In genomic region chr14:54735221-54735620, GRCm38 (mm10) we compare ENCODE assay signal across 32 mouse cellular contexts. TPM values are rescaled to one million over a fixed set of nuclear protein-coding genes. Genes with fewer than 3 reads are reported as not detected.
DNase-seq lines count a peak whose midpoint lies in the region; ATAC-seq and TF ChIP-seq lines count a peak whose summit lies in the region.
"Had no signal": no experiment of that assay in that cellular context is flagged by ENCODE, and none has a peak within 500 bp of the region (broad histone marks: within the 10 kb centered on the region; RNA-seq: fewer than 3 reads in every experiment).

No protein-coding gene starts in this region.

- H3K9me3 ChIP-seq in MEL (replicated peaks; ENCODE audit: insufficient read depth, low read length) = no peaks in the 10 kb centered on the region
- no peaks in the 10 kb centered on the region for H3K9me3 ChIP-seq in intestine, postnatal 0 days (ENCODE audit: control insufficient read depth)
- H3K9me3 ChIP-seq in hindbrain, embryonic 10.5 days = no peaks in the 10 kb centered on the region
- no peaks in the 10 kb centered on the region for H3K9me3 ChIP-seq in midbrain, embryonic 15.5 days
- H3K9me3 ChIP-seq: embryonic facial prominence, embryonic 10.5 days; embryonic facial prominence, embryonic 13.5 days; forebrain, embryonic 12.5 days; forebrain, embryonic 15.5 days had no signal

- no peak for DNase-seq in gastrocnemius, adult 2 months
- no peak for DNase-seq in gastrocnemius, adult 18-20 months (ENCODE audit: low spot score)
- peak; percentile 76 for DNase-seq in MEL (ENCODE audit: low read depth, low spot score)
- DNase-seq in hindbrain, embryonic 10.5 days (ENCODE audit: low spot score) = no peak
- DNase-seq: adrenal gland, adult 2 months; adrenal gland, postnatal 14 days; cerebellum, adult 11-12 months; cerebellum, adult 8-10 months; cerebellum, postnatal 10 days; cerebellum, postnatal 36 days; embryo, embryonic 11 days; gastrocnemius, postnatal 14 days; heart, adult 11 months; heart, postnatal 36 days had no signal

- no peak for TF ChIP-seq POLR2A in MEL (IDR thresholded peaks at IDR 0.05; ENCODE audit: control insufficient read depth in 1 of 2, insufficient read depth in 1 of 2, low read depth in 1 of 2, low read length in 2 of 2, poor library complexity in 1 of 2)

- no peak overlapping the region for H3K4me2 ChIP-seq in intestine, postnatal 0 days (replicated peaks; ENCODE audit: low read depth)
- no peak overlapping the region for H3K4me2 ChIP-seq in midbrain, embryonic 15.5 days
- H3K4me2 ChIP-seq: embryonic facial prominence, embryonic 13.5 days; forebrain, embryonic 12.5 days; forebrain, embryonic 15.5 days; heart, embryonic 11.5 days; hindbrain, embryonic 14.5 days had no signal

- TF ChIP-seq RAD21 in MEL (IDR thresholded peaks at IDR 0.05; ENCODE audit: low read depth, low read length) = no peak

- no peak overlapping the region for H3K4me3 ChIP-seq in gastrocnemius, adult 2 months
- no peak overlapping the region for H3K4me3 ChIP-seq in MEL (ENCODE audit: control insufficient read depth in 1 of 2, insufficient read depth in 1 of 2, low read depth in 2 of 2, low read length in 2 of 2)
- no peak overlapping the region for H3K4me3 ChIP-seq in intestine, postnatal 0 days (ENCODE audit: low read depth, low read length)
- no peak overlapping the region for H3K4me3 ChIP-seq in hindbrain, embryonic 10.5 days
- H3K4me3 ChIP-seq in midbrain, embryonic 15.5 days = no peak overlapping the region
- H3K4me3 ChIP-seq: embryonic facial prominence, embryonic 10.5 days; embryonic facial prominence, embryonic 13.5 days; erythroblast, embryonic 14.5 days; forebrain, embryonic 12.5 days; forebrain, embryonic 15.5 days had no signal

- TF ChIP-seq EP300 in MEL (IDR thresholded peaks at IDR 0.05; ENCODE audit: low read depth in 1 of 2, low read length in 2 of 2) = peak; percentile 84 to 87

- H3K27me3 ChIP-seq in MEL (ENCODE audit: control insufficient read depth in 1 of 2, insufficient read depth in 2 of 2, low read length in 2 of 2) = no peaks in the 10 kb centered on the region; a peak in 1 of 4 replicates
- H3K27me3 ChIP-seq in intestine, postnatal 0 days (replicated peaks; ENCODE audit: control insufficient read depth, insufficient read depth, low read length) = no peaks in the 10 kb centered on the region
- no peaks in the 10 kb centered on the region for H3K27me3 ChIP-seq in hindbrain, embryonic 10.5 days (ENCODE audit: insufficient read depth, poor library complexity, severe bottlenecking)
- no peaks in the 10 kb centered on the region for H3K27me3 ChIP-seq in midbrain, embryonic 15.5 days (replicated peaks)
- H3K27me3 ChIP-seq: embryonic facial prominence, embryonic 13.5 days; forebrain, embryonic 15.5 days had no signal

- H3K9ac ChIP-seq in MEL (ENCODE audit: control insufficient read depth, low read depth, low read length, poor library complexity, severe bottlenecking) = no peak overlapping the region
- no peak overlapping the region for H3K9ac ChIP-seq in intestine, postnatal 0 days (ENCODE audit: low read depth, low read length)
- no peak overlapping the region for H3K9ac ChIP-seq in midbrain, embryonic 15.5 days
- H3K9ac ChIP-seq: embryonic facial prominence, embryonic 13.5 days; forebrain, embryonic 12.5 days; forebrain, embryonic 15.5 days; hindbrain, embryonic 14.5 days had no signal

- WGBS in intestine, postnatal 0 days = 42% methylated on average over 4 of the region's 4 CpGs
- 84% methylated on average over 4 of the region's 4 CpGs for WGBS in hindbrain, embryonic 10.5 days
- WGBS in midbrain, embryonic 15.5 days = 91% methylated on average over 4 of the region's 4 CpGs

- no peak for TF ChIP-seq CTCF in gastrocnemius, adult 2 months (IDR thresholded peaks at IDR 0.05)
- no peak for TF ChIP-seq CTCF in MEL (IDR thresholded peaks at IDR 0.05 in 2 of 3, conservative IDR thresholded peaks at IDR 0.05 in 1 of 3; ENCODE audit: control insufficient read depth in 1 of 3, insufficient read depth in 1 of 3, low read depth in 2 of 3, low read length in 3 of 3, poor library complexity in 1 of 3, severe bottlenecking in 1 of 3)
- TF ChIP-seq CTCF in intestine, postnatal 0 days (IDR thresholded peaks at IDR 0.05; ENCODE audit: low read depth) = no peak

- H3K79me2 ChIP-seq in MEL (ENCODE audit: control insufficient read depth, insufficient read depth, low read length, poor library complexity) = no peaks in the 10 kb centered on the region

- peaks cover 0 to 16% of the 10 kb centered on the region in 2 experiments; a peak in 3 of 4 replicates for H3K4me1 ChIP-seq in MEL (ENCODE audit: control insufficient read depth in 1 of 2, insufficient read depth in 2 of 2, low read length in 2 of 2)
- H3K4me1 ChIP-seq in intestine, postnatal 0 days (replicated peaks; ENCODE audit: control insufficient read depth, insufficient read depth, low read length) = no peaks in the 10 kb centered on the region; the same call in 1 of the 2 replicates
- peaks cover 17% of the 10 kb centered on the region for H3K4me1 ChIP-seq in hindbrain, embryonic 10.5 days (replicated peaks)
- peaks cover 11% of the 10 kb centered on the region for H3K4me1 ChIP-seq in midbrain, embryonic 15.5 days

- intact Hi-C loops in gastrocnemius, adult 2 months (cut with DNase I) = no loop called here

- 0 out of 2 replicates have a peak overlapping the region, but pooled peaks have one; percentile 8 for H3K27ac ChIP-seq in gastrocnemius, adult 2 months
- no peak overlapping the region for H3K27ac ChIP-seq in MEL (ENCODE audit: control insufficient read depth, low read depth, low read length)
- peak overlapping the region; percentile 1; the same call in 1 of the 2 replicates for H3K27ac ChIP-seq in intestine, postnatal 0 days (ENCODE audit: low read depth, low read length)
- no peak overlapping the region for H3K27ac ChIP-seq in hindbrain, embryonic 10.5 days
- no peak overlapping the region for H3K27ac ChIP-seq in midbrain, embryonic 15.5 days
- H3K27ac ChIP-seq: embryonic facial prominence, embryonic 10.5 days; embryonic facial prominence, embryonic 13.5 days; forebrain, embryonic 12.5 days; forebrain, embryonic 15.5 days; hindbrain, embryonic 14.5 days; hindbrain, postnatal 0 days had no signal

- ATAC-seq in intestine, postnatal 0 days = peak; percentile 40; the same call in 1 of the 2 replicates
- ATAC-seq in midbrain, embryonic 15.5 days (replicated peaks) = no peak
- ATAC-seq: forebrain, embryonic 15.5 days; hindbrain, postnatal 0 days; inflammation-experienced regulatory T-cells, adult 6 months had no signal

- no peaks in the 10 kb centered on the region for H3K36me3 ChIP-seq in MEL (ENCODE audit: control insufficient read depth in 1 of 2, insufficient read depth in 2 of 2, low read length in 2 of 2)
- H3K36me3 ChIP-seq in intestine, postnatal 0 days (ENCODE audit: control insufficient read depth, insufficient read depth) = peaks cover 32% of the 10 kb centered on the region
- H3K36me3 ChIP-seq in hindbrain, embryonic 10.5 days = no peaks in the 10 kb centered on the region
- no peaks in the 10 kb centered on the region for H3K36me3 ChIP-seq in midbrain, embryonic 15.5 days (replicated peaks)
- H3K36me3 ChIP-seq: embryonic facial prominence, embryonic 10.5 days; embryonic facial prominence, embryonic 13.5 days; forebrain, embryonic 12.5 days; forebrain, embryonic 15.5 days had no signal

RNA-seq across cellular contexts. Expression of gene Cebpe, which starts 23.2 kb away (rescaled TPM):
- total RNA-seq in gastrocnemius, adult 2 months (2021) = not detected
- not detected for total RNA-seq in gastrocnemius, adult 18-20 months (2021)
- total RNA-seq in MEL (2012; rRNA removed) = not detected in 2 replicates
- under 1 TPM in 1 of 2 experiments, not detected in 1; 0.32 TPM for polyA plus RNA-seq in MEL (2012; ENCODE audit: insufficient read depth in 1 of 2, insufficient read length in 2 of 2, low read depth in 1 of 2, low replicate concordance in 2 of 2, missing spikeins in 1 of 2)
- not detected in 2 replicates for polyA plus RNA-seq in intestine, postnatal 0 days (2015; fragmentation: Nextera tagmentation; extraction: Ambion mirVana)
- not detected in 2 replicates for polyA plus RNA-seq in hindbrain, embryonic 10.5 days (2016; fragmentation: Nextera tagmentation; extraction: Ambion mirVana)
- polyA plus RNA-seq in midbrain, embryonic 15.5 days (2015; fragmentation: Nextera tagmentation; extraction: Ambion mirVana) = 0.13 TPM in 1 of 2 replicates, not detected in the other
- total RNA-seq: adrenal gland, adult 2 months; adrenal gland, postnatal 14 days; ES-E14; gastrocnemius, postnatal 14 days; gastrocnemius, postnatal 4 days; heart, adult 8-10 months; heart, postnatal 36 days; hindbrain, postnatal 0 days had no signal
- polyA plus RNA-seq: cortical plate, adult 2 months; embryonic facial prominence, embryonic 10.5 days; embryonic facial prominence, embryonic 13.5 days; forebrain, embryonic 12.5 days; forebrain, embryonic 15.5 days; heart, embryonic 11.5 days; heart, embryonic 14.5 days; heart, postnatal 0 days; hindbrain, embryonic 11.5 days; hindbrain, embryonic 14.5 days; hindbrain, postnatal 0 days; inflammation-experienced regulatory T-cells, adult 6 months had no signal

RNA-seq across cellular contexts. Expression of gene Gm29776, which starts 36.6 kb away (rescaled TPM):
- not detected for total RNA-seq in gastrocnemius, adult 2 months (2021)
- not detected for total RNA-seq in gastrocnemius, adult 18-20 months (2021)
- total RNA-seq in MEL (2012; rRNA removed) = not detected in 2 replicates
- polyA plus RNA-seq in MEL (2012; ENCODE audit: insufficient read depth in 1 of 2, insufficient read length in 2 of 2, low read depth in 1 of 2, low replicate concordance in 2 of 2, missing spikeins in 1 of 2) = not detected
- polyA plus RNA-seq in intestine, postnatal 0 days (2015; fragmentation: Nextera tagmentation; extraction: Ambion mirVana) = 0.09 TPM in 1 of 2 replicates, not detected in the other
- 0.14 TPM in 2 replicates for polyA plus RNA-seq in hindbrain, embryonic 10.5 days (2016; fragmentation: Nextera tagmentation; extraction: Ambion mirVana)
- 0.32 and 0.37 TPM in 2 replicates for polyA plus RNA-seq in midbrain, embryonic 15.5 days (2015; fragmentation: Nextera tagmentation; extraction: Ambion mirVana)
- total RNA-seq: adrenal gland, adult 2 months; adrenal gland, postnatal 14 days; gastrocnemius, postnatal 14 days; heart, adult 8-10 months; heart, postnatal 36 days had no signal
- polyA plus RNA-seq: erythroblast, embryonic 14.5 days; forebrain, embryonic 12.5 days had no signal

RNA-seq across cellular contexts. Expression of gene Slc7a8, which starts 46.5 kb away (rescaled TPM):
- 10 to 100 TPM; 21.4 to 23.6 TPM for total RNA-seq in gastrocnemius, adult 2 months (2021)
- 10 to 100 TPM; 10.7 to 24.4 TPM for total RNA-seq in gastrocnemius, adult 18-20 months (2021)
- total RNA-seq in MEL (2012; rRNA removed) = 0.07 and 0.08 TPM in 2 replicates
- polyA plus RNA-seq in MEL (2012; ENCODE audit: insufficient read depth in 1 of 2, insufficient read length in 2 of 2, low read depth in 1 of 2, low replicate concordance in 2 of 2, missing spikeins in 1 of 2) = under 1 TPM in 1 of 2 experiments, not detected in 1; 0.29 TPM
- 34.2 and 36.9 TPM in 2 replicates for polyA plus RNA-seq in intestine, postnatal 0 days (2015; fragmentation: Nextera tagmentation; extraction: Ambion mirVana)
- polyA plus RNA-seq in hindbrain, embryonic 10.5 days (2016; fragmentation: Nextera tagmentation; extraction: Ambion mirVana) = 1.8 and 3.5 TPM in 2 replicates
- 8.9 and 9.9 TPM in 2 replicates for polyA plus RNA-seq in midbrain, embryonic 15.5 days (2015; fragmentation: Nextera tagmentation; extraction: Ambion mirVana)

RNA-seq across cellular contexts. Expression of gene Acin1, which starts 48.5 kb away (rescaled TPM):
- 10 to 100 TPM; 75.5 to 81.7 TPM for total RNA-seq in gastrocnemius, adult 2 months (2021)
- total RNA-seq in gastrocnemius, adult 18-20 months (2021) = 10 to 100 TPM; 62.6 to 72.6 TPM
- 110 and 115 TPM in 2 replicates for total RNA-seq in MEL (2012; rRNA removed)
- polyA plus RNA-seq in MEL (2012; ENCODE audit: insufficient read depth in 1 of 2, insufficient read length in 2 of 2, low read depth in 1 of 2, low replicate concordance in 2 of 2, missing spikeins in 1 of 2) = 100 to 1,000 TPM; 103 to 248 TPM
- polyA plus RNA-seq in intestine, postnatal 0 days (2015; fragmentation: Nextera tagmentation; extraction: Ambion mirVana) = 49.9 and 57.4 TPM in 2 replicates
- polyA plus RNA-seq in hindbrain, embryonic 10.5 days (2016; fragmentation: Nextera tagmentation; extraction: Ambion mirVana) = 130 and 147 TPM in 2 replicates
- polyA plus RNA-seq in midbrain, embryonic 15.5 days (2015; fragmentation: Nextera tagmentation; extraction: Ambion mirVana) = 145 TPM in 2 replicates

RNA-seq across cellular contexts. Expression of gene 1700123O20Rik, which starts 49.2 kb away (rescaled TPM):
- 10 to 100 TPM in 1 of 2 experiments, 1 to 10 TPM in 1; 7.0 to 11.0 TPM for total RNA-seq in gastrocnemius, adult 2 months (2021)
- total RNA-seq in gastrocnemius, adult 18-20 months (2021) = 10 to 100 TPM in 1 of 2 experiments, 1 to 10 TPM in 1; 7.8 to 10.6 TPM
- total RNA-seq in MEL (2012; rRNA removed) = 44.2 and 47.0 TPM in 2 replicates
- 10 to 100 TPM in 1 of 2 experiments, not detected in 1; 72.8 TPM for polyA plus RNA-seq in MEL (2012; ENCODE audit: insufficient read depth in 1 of 2, insufficient read length in 2 of 2, low read depth in 1 of 2, low replicate concordance in 2 of 2, missing spikeins in 1 of 2)
- 75.5 and 76.8 TPM in 2 replicates for polyA plus RNA-seq in intestine, postnatal 0 days (2015; fragmentation: Nextera tagmentation; extraction: Ambion mirVana)
- 108 and 116 TPM in 2 replicates for polyA plus RNA-seq in hindbrain, embryonic 10.5 days (2016; fragmentation: Nextera tagmentation; extraction: Ambion mirVana)
- polyA plus RNA-seq in midbrain, embryonic 15.5 days (2015; fragmentation: Nextera tagmentation; extraction: Ambion mirVana) = 65.5 and 65.6 TPM in 2 replicates

Comparison
In these comparisons a context has a peak if more than half of its experiments do, and no peak if none do; other contexts are left out.
1. H3K27ac ChIP-seq: peak in gastrocnemius, adult 2 months (single experiment) and intestine, postnatal 0 days (single experiment); none in MEL (single experiment), hindbrain, embryonic 10.5 days (single experiment) and midbrain, embryonic 15.5 days (single experiment).